Mouse (Mus musculus): ENCODE data around the gene Pafah1b3.
"Not testable (repeated sequence)": the region's sequence is repeated elsewhere in the genome, so short reads cannot be mapped to it uniquely, and the experiment has no call there.

The Pafah1b3 gene

DNA sequence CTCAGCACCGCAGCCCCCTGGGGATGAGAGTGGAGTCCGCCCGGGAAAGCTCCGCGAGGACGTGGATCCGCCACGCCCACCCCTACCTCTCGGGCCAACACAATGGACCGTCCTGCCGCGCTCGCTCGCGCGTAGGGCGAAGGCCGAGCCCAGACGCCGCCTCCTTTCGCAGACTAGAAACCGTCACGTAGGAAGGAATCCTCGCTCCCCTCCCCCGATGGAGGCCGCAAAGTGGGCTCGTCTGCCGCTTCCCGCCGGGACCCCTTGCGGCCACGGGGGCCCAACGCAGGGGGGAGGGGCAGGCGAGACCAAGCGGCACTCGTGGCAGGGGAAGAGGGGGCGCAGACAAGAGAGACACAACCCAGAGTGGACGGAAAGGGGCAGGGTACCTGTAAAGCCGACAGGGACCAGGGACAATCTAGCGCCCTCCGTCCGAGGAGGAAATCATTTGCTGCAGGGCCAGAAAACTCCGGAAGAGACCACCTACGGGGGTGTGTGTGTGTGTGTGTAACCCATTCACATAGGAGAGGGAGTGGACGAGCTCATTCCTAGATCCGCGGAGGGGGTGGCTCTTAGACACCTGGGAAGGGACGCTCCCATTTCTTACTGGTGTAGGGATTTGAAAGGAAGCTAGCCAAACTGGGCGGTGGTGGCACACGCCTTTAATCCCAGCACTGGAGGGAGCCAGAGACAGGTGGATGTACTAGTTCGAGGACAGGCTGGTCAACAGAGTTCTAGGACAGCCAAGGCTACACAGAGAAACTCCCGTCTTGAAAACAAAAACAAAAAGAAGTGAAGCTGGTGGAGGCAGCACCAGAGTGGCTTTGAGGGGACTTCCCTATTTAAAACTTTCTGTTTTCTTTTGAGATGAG is at the start of gene Pafah1b3:
Gene Pafah1b3, minus strand, starts transcription at position 533 of the 872 bp plus-strand sequence.
- in situ Hi-C loops (cut with MboI; ENCODE audit: low pct_unique_long_range_greater_than_20kb in 1 of 2, low sequenced_read_pairs in 2 of 2, unreplicated experiment in 1 of 2) = loop anchor here in 1 of 2 experiments (10.0 kb wide), 1 partner anchor 163 kb away; no protein-coding TSS in a partner anchor

GRCm38 (mm10) chr7:25341000-25341784 is 43.4 kb upstream of the Pafah1b3 start:
- in situ Hi-C loops (cut with MboI; ENCODE audit: low pct_unique_long_range_greater_than_20kb in 1 of 2, low sequenced_read_pairs in 2 of 2, unreplicated experiment in 1 of 2) = no loop called here

DNA sequence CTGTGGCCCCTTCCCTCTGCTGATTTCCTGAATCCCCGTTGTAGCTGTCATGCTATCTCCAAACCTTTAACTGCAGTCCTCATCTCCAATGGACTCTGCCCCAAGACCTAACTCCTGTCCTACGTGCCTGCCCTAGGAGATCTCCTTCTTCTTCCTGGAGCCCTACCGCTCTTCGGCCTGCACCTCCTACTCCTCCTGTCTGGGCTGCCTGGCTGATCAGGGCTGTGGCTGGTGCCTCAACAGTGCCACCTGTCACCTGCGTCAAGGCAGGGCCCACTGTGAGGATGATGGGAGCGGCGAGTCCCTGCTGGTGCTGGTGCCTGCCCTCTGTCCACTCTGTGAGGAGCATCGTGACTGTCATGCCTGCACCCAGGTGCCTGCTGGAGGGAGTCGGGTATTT is 41.5 kb upstream of the Pafah1b3 start:
- in situ Hi-C loops (cut with MboI; ENCODE audit: low pct_unique_long_range_greater_than_20kb in 1 of 2, low sequenced_read_pairs in 2 of 2, unreplicated experiment in 1 of 2) = loop anchor here in 1 of 2 experiments (10.0 kb wide), 1 partner anchor 235 kb away; no protein-coding TSS in a partner anchor

GRCm38 (mm10) chr7:25334472-25334871 is 36.7 kb upstream of the Pafah1b3 start:
- in situ Hi-C loops (cut with MboI; ENCODE audit: low pct_unique_long_range_greater_than_20kb in 1 of 2, low sequenced_read_pairs in 2 of 2, unreplicated experiment in 1 of 2) = loop anchor here in 1 of 2 experiments (10.0 kb wide), 1 partner anchor 230 kb away; no protein-coding TSS in a partner anchor

DNA sequence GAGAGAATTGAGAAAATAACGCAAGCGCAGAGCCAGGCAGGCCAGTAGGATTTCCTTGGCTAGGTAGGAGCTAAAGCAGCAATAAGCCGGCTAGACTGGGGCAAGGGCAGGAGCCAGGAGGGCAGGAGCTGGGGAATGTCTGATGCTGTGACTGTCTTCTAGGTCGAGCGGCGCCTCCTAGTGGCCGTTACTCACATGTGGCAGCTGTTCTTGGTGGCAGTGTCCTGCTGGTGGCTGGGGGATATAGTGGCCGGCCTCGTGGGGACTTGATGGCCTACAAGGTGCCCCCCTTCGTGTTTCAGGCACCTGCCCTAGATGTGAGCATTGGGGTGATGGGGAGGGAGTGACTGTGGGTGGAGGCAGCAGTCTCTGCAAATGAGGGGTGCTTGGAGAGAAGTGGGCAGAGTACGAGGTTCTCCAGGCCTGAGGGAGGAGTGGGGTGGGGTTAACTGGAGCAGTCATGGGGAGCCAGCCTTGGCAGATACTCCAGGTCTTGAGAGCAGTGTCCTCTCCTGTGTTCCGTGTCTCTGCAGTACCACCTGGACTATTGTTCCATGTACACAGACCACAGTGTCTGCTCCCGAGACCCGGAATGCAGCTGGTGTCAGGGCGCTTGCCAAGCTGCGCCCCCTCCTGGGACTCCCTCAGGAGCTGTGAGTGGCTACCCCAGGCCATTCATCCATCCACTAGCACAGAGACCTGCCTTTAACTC is 36.0 kb upstream of the Pafah1b3 start:
- in situ Hi-C loops (cut with MboI; ENCODE audit: low pct_unique_long_range_greater_than_20kb in 1 of 2, low sequenced_read_pairs in 2 of 2, unreplicated experiment in 1 of 2) = loop anchor here in 1 of 2 experiments (10.0 kb wide), 1 partner anchor 229 kb away; no protein-coding TSS in a partner anchor

DNA sequence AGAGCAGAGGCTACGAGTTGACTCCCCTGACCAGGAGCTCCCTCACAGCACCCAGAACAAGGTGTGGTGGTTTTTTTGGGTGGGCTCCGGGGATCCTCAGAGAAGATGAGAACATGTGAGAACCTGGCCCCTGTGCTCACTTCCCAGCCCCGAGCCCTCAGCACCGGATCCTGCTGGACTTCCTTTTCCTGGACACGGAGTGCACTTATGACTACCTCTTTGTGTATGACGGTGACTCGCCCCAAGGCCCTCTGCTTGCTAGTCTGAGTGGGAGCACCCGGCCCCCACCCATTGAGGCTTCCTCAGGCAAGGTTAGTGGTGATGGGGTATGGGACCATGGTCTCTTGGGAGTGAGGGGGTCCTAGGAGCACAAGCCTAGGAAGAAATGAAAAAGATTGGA is 28.4 kb upstream of the Pafah1b3 start:
- in situ Hi-C loops (cut with MboI; ENCODE audit: low pct_unique_long_range_greater_than_20kb in 1 of 2, low sequenced_read_pairs in 2 of 2, unreplicated experiment in 1 of 2) = no loop called here

DNA sequence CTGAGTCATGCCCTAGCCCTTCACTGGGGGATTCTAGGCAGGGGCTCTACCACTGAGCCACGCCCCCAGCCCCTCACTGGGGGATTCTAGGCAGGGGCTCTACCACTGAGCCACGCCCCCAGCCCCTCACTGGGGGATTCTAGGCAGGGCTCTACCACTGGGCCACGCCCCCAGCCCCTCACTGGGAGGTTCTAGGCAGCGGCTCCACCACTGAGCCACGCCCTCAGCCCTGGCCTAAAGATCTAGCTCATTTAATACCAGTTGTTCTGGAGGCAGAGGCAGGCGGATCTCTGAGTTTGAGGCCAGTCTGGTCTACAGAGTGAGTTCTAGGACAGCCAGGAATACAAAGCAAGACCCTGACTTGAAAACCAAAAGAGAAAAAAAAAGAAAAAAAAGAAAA is 27.6 kb upstream of the Pafah1b3 start:
- in situ Hi-C loops (cut with MboI; ENCODE audit: low pct_unique_long_range_greater_than_20kb in 1 of 2, low sequenced_read_pairs in 2 of 2, unreplicated experiment in 1 of 2) = not testable (repeated sequence)

GRCm38 (mm10) chr7:25323219-25323618 is 25.4 kb upstream of the Pafah1b3 start:
- in situ Hi-C loops (cut with MboI; ENCODE audit: low pct_unique_long_range_greater_than_20kb in 1 of 2, low sequenced_read_pairs in 2 of 2, unreplicated experiment in 1 of 2) = no loop called here

DNA sequence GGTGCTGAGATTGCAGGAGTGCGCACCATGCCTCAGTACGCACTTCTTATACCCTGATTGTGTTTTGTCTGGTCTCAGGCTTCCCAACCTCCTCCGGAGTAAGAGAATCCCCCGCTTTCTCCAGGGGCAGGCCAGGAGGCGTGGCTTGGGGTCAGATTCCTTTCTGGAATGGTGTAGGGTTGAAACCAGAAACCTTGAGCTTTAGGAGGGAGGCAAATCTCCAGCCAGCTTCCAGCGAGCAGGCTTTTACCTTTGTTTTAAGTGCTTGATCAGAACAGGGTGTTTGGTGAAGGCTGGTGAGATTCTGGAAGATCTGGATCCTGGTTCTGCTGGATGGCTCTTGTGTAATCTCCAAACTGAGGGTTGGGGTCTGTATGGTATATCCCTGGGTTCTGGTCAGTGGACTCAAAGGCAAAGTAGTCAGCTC is 24.3 kb upstream of the Pafah1b3 start:
- in situ Hi-C loops (cut with MboI; ENCODE audit: low pct_unique_long_range_greater_than_20kb in 1 of 2, low sequenced_read_pairs in 2 of 2, unreplicated experiment in 1 of 2) = no loop called here

DNA sequence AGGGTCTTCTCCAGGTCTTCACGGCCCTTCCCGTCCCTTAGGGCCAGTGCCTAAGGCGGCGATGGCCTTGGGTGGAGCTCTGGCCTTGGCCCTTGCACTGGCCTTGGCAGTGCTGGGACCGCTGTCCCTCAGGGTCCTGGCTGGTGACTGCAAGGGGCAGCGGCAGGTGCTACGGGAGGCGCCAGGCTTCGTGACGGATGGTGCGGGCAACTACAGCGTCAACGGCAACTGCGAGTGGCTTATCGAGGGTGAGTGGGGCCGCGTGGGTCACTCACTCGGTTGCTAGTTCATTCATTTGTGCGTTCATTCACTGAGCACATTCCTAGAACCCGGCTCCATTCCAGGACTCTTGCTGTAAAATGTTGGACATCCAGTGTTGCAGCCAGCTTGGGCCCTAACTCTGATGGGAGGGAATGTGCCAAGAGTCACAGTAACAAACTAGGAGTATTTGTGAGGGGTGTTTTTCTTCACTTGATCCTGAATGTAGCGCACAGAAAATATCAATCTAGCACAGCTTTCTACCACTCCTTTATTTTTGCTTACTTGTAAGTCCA is 19.7 kb upstream of the Pafah1b3 start:
- in situ Hi-C loops (cut with MboI; ENCODE audit: low pct_unique_long_range_greater_than_20kb in 1 of 2, low sequenced_read_pairs in 2 of 2, unreplicated experiment in 1 of 2) = no loop called here

DNA sequence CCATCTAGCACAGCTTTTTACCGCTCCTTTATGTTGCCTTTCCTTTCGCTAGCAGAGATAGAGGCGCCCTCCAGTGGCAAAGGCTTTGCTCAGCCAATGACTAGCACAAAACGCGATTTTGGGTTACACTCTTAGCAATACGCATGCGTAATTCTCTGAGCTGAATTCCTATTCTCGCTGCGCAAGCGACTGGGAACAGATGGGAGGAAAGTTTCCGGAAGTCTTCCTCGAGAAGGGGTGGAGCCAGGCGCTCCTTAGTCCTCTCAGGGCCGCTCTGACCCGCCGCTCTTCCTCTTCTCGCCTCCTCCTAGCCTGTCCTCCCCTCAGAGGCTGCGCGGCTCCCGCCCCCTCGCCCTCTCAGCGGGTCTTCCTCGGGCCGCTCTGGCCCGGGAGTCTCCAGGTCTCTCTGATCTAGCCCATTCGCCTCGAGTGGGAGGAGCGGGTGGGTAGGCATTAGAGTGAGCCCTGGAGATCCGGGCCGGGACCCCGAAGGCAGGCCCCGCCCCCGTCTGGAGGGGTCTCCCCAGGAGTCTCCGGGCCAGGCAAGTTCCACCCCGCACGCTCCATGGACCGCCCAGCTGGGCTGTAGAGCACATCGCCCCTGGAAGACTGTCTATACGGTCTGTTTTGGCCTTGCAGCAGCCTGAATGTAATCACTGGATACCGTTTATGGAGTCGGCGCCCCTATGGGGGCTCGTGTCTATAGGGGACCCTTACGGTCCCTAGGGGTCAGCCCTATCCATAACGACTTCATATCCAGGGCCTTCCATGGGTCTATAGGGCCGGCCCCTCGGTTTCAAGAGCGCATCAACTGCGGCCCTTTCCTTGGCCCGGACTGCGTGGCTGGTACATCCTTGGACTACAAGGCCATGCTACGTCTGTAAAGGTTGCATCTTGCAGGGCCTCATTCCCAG is 19.0 kb upstream of the Pafah1b3 start, which contains the start of gene Megf8:
Gene Megf8, plus strand, starts transcription at position 633 of the 914 bp plus-strand sequence.
- in situ Hi-C loops (cut with MboI; ENCODE audit: low pct_unique_long_range_greater_than_20kb in 1 of 2, low sequenced_read_pairs in 2 of 2, unreplicated experiment in 1 of 2) = no loop called here

DNA sequence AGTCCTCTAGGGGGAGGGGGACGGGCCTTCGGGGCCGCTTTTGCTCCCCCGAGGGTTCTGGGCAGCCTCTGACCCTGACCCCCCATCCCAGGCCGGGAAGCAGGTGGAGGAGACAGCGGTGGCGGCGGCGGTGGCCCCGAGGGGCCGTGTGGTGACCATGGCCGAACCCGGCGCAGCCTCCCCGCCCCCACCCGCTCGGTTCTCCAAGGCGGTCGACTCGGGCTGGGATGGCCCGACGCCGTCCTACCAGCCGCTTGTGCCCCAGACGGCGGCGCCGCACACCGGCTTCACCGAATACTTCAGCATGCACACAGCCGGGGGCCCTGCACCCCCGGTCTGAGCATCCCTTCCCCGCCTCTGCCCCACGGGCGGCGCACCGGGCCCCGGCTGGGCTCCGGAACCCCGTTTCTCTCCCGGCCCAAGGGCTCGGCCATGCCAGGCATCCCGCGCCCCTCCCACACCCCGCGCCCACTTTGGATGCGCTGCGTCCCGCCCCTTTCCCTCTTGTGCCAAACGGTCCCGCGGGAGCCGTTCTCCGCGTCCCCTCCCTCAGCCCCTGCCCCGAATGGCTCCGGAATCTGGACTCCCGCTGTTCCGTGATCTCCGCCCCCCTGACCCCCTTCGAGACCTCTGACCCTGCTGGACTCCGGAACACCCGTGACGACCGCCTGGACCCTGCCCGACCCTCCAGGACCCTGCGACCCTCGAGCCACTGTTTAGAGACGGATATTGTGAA is 17.7 kb upstream of the Pafah1b3 start:
- in situ Hi-C loops (cut with MboI; ENCODE audit: low pct_unique_long_range_greater_than_20kb in 1 of 2, low sequenced_read_pairs in 2 of 2, unreplicated experiment in 1 of 2) = no loop called here

DNA sequence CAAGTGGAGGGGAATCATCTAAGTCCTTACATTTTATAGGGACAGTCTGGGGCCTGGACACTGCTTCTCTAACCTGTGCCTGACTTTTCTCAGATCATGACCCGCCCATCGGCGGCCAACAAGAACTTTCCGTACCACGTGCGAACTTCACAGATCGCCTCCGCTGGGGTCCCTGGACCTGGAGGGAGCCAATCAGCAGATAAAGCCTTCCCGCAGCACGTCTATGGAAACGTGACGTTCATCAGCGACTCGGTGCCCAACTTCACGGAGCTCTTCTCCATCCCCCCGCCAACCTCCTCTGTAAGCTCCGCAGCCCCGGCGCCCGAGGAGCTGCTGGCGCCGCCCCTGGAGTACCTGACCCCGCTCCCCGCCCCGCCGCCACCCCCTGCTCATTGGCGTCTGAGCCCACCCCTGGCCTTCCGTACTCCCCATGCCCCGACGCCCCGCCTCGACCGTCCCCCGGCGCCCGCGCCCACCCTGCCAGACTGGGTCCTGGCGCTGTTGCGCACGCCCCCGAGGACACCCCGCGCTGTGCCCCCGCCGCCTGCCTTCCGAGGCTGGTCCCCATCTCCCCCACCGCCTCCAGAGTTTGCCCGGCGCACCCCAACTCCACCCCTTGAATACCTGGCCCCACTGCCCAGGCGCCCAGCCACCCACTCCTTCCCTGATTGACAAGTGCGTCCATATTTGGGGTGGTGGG is 17.0 kb upstream of the Pafah1b3 start:
- in situ Hi-C loops (cut with MboI; ENCODE audit: low pct_unique_long_range_greater_than_20kb in 1 of 2, low sequenced_read_pairs in 2 of 2, unreplicated experiment in 1 of 2) = no loop called here

DNA sequence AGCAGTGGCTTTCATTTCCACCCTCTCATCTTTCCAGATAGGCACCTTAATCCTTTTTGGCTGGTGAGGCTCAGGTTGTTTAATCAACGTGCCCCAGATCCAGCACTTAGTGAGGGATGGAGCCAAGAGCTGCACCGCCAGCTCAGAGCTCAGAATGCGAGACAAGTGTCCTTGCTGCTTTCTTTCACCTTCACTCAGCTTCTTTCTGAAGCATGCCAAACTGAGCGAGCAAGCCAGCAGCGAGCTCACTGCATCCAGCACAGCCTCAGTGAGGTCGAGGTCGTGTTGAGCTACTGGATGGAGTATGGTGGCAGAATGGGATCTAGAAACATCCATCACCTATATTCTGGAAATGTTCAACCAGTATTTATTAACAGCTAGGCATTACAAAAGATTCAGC is 15.5 kb upstream of the Pafah1b3 start:
- in situ Hi-C loops (cut with MboI; ENCODE audit: low pct_unique_long_range_greater_than_20kb in 1 of 2, low sequenced_read_pairs in 2 of 2, unreplicated experiment in 1 of 2) = no loop called here

GRCm38 (mm10) chr7:25311193-25311592 is 13.4 kb upstream of the Pafah1b3 start:
- in situ Hi-C loops (cut with MboI; ENCODE audit: low pct_unique_long_range_greater_than_20kb in 1 of 2, low sequenced_read_pairs in 2 of 2, unreplicated experiment in 1 of 2) = no loop called here

GRCm38 (mm10) chr7:25309425-25309824 is 11.6 kb upstream of the Pafah1b3 start:
- in situ Hi-C loops (cut with MboI; ENCODE audit: low pct_unique_long_range_greater_than_20kb in 1 of 2, low sequenced_read_pairs in 2 of 2, unreplicated experiment in 1 of 2) = no loop called here

Data from mouse embryonic stem cell (cell line).